Mouse (Mus musculus) embryonic facial prominence, embryonic 11.5 days (tissue): ENCODE results near the gene Ms4a6c. TPM values are rescaled to one million over a fixed set of nuclear protein-coding genes. Genes with fewer than 3 reads are reported as not detected.

Source experiments
- polyA plus RNA-seq: library from polyadenylated mRNA; unstranded; fragments of >200 nt; fragmentation: Nextera tagmentation; extraction: Ambion mirVana; gene quantifications from 2 replicates; pipeline ENCODE4 v1.2.1, GENCODE M21; 2014

Gene Ms4a6c
- polyA plus RNA-seq, 1 experiment from 2014 or later = 1.1 TPM

Other genes with a start within 250 kb of the Ms4a6c start
- not detected in 2 replicates for gene Ms4a12, start 236.9 kb upstream of the Ms4a6c start, polyA plus RNA-seq
- gene Ms4a1, start 203.1 kb upstream of the Ms4a6c start, polyA plus RNA-seq = not detected in 2 replicates
- gene Ms4a5, start 185.5 kb upstream of the Ms4a6c start, polyA plus RNA-seq = not detected in 2 replicates
- gene Ms4a14, start 154.9 kb upstream of the Ms4a6c start, polyA plus RNA-seq = 0.04 TPM in 1 of 2 replicates, not detected in the other
- gene Ms4a7, start 133.2 kb upstream of the Ms4a6c start, polyA plus RNA-seq = 1.7 and 2.1 TPM in 2 replicates
- gene Ms4a4a, start 93.8 kb upstream of the Ms4a6c start, polyA plus RNA-seq = 1.1 and 1.7 TPM in 2 replicates
- gene Ms4a4c, start 64.6 kb upstream of the Ms4a6c start, polyA plus RNA-seq = not detected in 2 replicates
- gene Ms4a4b, start 25.8 kb upstream of the Ms4a6c start, polyA plus RNA-seq = not detected in 2 replicates
- gene Gm8369, start 16.6 kb downstream of the Ms4a6c start, polyA plus RNA-seq = not detected in 2 replicates
- 2.4 and 2.7 TPM in 2 replicates for gene Ms4a6b, start 47.1 kb downstream of the Ms4a6c start, polyA plus RNA-seq
- 0.49 and 0.91 TPM in 2 replicates for gene Ms4a4d, start 67.4 kb downstream of the Ms4a6c start, polyA plus RNA-seq
- gene Ms4a6d, start 135.5 kb downstream of the Ms4a6c start, polyA plus RNA-seq = 2.5 and 2.7 TPM in 2 replicates
- 0.17 and 0.22 TPM in 2 replicates for gene Ms4a2, start 154.4 kb downstream of the Ms4a6c start, polyA plus RNA-seq
- 0.36 and 0.52 TPM in 2 replicates for gene Ms4a3, start 171.5 kb downstream of the Ms4a6c start, polyA plus RNA-seq
- gene Oosp2, start 191.2 kb downstream of the Ms4a6c start, polyA plus RNA-seq = not detected in 2 replicates
- not detected in 2 replicates for gene Oosp1, start 221.8 kb downstream of the Ms4a6c start, polyA plus RNA-seq
- not detected in 2 replicates for gene Oosp3, start 227.7 kb downstream of the Ms4a6c start, polyA plus RNA-seq